Mouse (Mus musculus) megakaryocyte-erythroid progenitor cell, adult 5-6 weeks (primary cell): ENCODE results near the gene Hist1h2af. TPM values are rescaled to one million over a fixed set of nuclear protein-coding genes. Genes with fewer than 3 reads are reported as not detected.
"Not testable (repeated sequence)": the region's sequence is repeated elsewhere in the genome, so short reads cannot be mapped to it uniquely, and the experiment has no call there.

Experiments used
- ATAC-seq: replicated peaks from 2 replicates; pipeline ENCODE4 v1.8.0; 2016; ENCODE audit warnings: mild to moderate bottlenecking, inconsistent platforms; ENCODE audit not compliant: severe bottlenecking, poor library complexity, low FRiP score, low TSS enrichment
- total RNA-seq, 2 experiments: library from RNA; stranded (forward) in 1 of 2; stranded (reverse) in 1 of 2; fragments of 200-1000, 215-1000 nt in 1 of 2; fragments of >200 nt in 1 of 2; fragmentation: Nextera tagmentation in 1 of 2; gene quantifications; 2 replicates each; pipeline ENCODE4 v1.2.3; 2014 to 2017

Gene Hist1h2af
- total RNA-seq, 2 experiments from 2014 or later: 66.5 to 1,759 TPM

DNA sequence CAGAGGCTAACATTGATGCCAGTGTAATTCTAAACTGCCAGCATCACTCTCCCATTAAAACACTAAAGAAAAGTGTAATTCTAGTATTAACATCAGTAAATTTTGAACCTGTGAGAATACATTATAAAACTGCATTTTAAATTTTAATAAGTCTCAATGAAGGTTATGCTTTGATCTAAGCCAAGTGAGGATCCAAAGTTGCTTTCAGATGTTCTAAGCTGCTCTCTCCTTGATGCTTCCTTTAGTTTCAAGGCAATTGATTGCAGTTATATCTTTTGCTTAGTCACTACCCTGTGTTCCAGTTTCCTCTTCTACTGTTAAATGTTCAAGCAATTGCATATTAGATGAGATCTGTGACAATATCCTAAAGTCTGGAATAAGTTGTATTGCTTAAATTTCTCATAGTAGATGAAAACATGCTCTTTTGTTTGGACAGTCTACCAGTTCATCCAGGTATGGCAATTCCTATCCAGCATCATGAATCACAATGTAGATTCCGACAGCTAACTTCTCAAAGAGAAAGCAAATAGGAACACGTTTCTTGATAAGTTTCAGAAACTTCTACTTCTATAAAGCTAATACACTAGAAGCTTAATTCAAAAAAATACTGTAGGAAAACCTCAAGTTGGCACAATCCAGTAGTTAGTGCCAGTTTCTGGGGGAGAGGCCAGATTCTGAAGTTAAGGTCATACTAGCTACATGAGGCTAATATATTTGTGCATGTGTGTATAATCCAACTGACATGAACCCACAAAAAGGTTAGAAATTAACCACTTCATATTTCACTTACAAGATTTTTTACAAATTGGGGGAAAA is 38.7 kb downstream of the Hist1h2af start:
- no peak for ATAC-seq

DNA sequence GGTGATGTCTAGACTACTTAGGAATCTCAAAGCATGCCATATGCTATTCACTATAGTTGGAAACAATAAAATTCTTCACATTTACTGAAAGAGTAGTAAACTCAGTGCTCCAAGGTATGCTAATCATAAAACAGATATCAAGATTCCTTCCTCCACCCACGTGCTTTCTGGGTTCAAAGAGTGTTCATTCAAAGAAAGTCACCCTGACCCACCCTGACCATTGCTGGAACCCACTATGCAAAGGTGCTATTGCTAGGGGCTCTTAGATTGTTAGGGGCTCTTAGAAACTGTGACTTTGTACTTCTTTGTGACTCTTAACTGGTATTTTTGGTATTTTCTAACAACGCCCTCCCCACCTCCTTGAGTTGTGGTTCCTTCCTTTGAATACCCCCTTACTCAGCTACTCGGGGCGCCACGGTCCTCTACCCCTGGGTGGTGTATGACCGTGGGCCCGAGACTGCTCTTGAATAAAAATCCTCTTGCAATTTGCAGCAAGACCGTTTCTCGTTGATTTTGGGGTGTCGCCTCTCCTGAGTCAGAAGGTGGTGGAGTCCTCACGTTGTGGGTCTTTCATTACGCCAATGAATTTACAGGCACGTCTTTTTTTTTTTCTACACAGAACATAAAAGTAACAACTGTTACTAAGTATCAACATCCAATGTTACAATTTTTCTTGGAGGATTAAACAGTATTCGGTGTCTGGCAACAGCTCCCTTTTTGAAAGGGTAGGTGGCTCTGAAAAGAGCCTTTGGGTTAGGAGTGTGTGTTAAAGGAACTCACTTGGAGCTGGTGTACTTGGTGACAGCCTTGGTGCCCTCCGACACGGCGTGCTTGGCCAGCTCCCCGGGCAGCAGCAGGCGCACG is 39.6 kb downstream of the Hist1h2af start:
- ATAC-seq: not testable (repeated sequence)

DNA sequence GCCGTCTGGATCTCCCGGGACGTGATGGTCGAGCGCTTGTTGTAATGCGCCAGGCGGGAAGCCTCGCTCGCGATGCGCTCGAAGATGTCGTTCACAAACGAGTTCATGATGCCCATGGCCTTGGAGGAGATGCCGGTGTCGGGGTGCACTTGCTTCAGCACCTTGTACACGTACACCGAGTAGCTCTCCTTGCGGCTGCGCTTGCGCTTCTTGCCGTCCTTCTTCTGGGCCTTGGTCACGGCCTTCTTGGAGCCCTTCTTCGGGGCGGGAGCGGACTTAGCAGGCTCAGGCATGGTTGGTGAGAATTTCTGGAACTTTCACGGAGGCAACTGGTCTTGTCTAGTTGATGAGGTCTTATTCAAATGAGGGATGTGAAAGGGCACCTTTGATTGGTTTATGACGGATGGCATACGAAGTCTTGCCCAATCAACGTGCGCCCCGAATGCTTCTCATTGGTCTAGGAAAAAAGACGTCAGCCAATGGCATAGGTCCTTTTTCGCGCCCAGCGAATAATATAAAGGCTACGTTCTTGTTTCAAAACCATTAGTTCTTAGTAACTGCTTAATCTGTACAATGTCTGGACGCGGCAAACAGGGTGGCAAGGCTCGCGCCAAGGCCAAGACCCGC is 40.3 kb downstream of the Hist1h2af start, which contains the start of the genes Hist1h2bf and Hist1h2ad:
Hist1h2bf (minus strand) TSS at position 299 of the 627 bp plus-strand sequence.
Hist1h2ad (plus strand) TSS at position 484 of the 627 bp plus-strand sequence.
- ATAC-seq: peak; percentile 70

DNA sequence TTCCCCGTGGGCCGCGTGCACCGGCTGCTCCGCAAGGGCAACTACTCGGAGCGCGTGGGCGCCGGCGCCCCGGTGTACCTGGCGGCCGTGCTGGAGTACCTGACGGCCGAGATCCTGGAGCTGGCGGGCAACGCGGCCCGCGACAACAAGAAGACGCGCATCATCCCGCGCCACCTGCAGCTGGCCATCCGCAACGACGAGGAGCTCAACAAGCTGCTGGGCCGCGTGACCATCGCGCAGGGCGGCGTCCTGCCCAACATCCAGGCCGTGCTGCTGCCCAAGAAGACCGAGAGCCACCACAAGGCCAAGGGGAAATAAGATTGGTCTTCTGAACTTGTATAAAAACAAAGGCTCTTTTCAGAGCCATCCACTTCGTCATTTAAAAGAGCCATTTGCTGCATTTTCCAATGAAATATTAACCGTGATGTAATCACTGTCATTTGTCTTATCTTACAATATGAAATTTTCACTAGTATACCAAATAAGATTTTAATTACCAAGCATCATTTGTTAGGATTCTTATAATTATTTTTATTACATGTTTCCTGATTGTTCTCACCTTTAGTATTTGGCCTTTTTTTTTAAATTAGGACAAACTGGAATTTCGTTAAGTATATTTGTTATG is 41.0 kb downstream of the Hist1h2af start:
- ATAC-seq: not testable (repeated sequence)

DNA sequence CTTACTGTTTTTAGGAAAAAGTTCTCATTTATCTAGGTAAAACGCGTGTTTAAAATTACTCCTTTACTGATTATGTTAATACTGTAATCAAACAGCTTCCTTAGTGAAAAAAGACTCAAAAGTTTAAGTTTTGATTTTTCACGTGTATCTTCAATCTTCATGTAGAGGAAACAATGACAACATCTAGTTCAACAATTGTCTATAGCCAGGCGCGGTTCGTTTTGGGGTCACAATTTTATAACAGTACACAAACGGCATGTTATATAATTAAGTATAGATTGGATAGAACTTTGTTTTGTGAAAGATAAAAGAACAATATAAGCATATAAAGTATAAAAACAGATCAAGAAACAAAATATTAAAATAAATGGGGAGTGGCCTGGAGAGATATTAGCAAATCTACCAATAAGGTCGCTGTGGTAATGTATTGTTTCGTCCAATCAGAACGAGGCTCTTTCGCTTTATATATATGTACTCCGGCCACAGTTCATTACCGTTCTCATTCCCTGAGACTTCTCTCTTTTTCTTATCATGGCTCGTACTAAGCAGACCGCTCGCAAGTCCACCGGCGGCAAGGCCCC is 41.7 kb downstream of the Hist1h2af start, which contains the start of gene Hist1h3d:
Hist1h3d (plus strand) TSS at position 493 of the 581 bp plus-strand sequence.
- ATAC-seq: peak; percentile 48

DNA sequence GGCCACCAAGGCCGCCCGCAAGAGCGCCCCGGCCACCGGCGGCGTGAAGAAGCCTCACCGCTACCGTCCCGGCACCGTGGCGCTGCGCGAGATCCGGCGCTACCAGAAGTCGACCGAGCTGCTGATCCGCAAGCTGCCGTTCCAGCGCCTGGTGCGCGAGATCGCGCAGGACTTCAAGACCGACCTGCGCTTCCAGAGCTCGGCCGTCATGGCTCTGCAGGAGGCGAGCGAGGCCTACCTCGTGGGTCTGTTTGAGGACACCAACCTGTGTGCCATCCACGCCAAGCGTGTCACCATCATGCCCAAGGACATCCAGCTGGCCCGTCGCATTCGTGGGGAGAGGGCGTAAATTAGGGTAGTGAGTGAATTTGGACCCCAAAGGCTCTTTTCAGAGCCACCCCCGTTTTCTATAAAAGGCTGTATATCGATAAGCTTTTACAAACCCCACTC is 42.2 kb downstream of the Hist1h2af start:
- ATAC-seq: not testable (repeated sequence)

DNA sequence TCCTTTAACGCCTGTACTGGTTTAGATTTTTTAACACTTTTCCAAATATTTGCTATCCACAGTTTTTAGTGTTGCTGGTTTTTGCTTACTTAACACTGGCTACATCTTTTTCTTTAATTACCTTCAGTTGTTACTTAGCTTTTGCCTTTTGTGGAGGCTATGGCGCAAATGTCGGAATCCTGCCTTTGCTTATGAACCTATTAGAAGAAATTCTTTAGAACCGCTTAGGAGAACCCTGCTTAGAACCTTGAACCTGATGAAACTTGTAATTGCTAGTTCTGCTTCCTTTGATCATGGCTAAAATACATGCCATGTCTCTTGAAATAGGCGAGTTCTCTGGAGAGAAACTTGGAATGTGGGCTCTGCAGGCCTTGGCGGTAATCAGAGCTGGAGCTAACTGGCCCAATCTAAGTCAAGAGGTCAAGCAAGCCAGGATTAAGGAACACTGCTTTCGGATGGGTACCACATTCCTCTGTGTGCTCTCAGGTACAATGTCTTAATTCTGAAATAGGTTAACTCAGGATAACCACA is 42.7 kb downstream of the Hist1h2af start:
- ATAC-seq: no peak

DNA sequence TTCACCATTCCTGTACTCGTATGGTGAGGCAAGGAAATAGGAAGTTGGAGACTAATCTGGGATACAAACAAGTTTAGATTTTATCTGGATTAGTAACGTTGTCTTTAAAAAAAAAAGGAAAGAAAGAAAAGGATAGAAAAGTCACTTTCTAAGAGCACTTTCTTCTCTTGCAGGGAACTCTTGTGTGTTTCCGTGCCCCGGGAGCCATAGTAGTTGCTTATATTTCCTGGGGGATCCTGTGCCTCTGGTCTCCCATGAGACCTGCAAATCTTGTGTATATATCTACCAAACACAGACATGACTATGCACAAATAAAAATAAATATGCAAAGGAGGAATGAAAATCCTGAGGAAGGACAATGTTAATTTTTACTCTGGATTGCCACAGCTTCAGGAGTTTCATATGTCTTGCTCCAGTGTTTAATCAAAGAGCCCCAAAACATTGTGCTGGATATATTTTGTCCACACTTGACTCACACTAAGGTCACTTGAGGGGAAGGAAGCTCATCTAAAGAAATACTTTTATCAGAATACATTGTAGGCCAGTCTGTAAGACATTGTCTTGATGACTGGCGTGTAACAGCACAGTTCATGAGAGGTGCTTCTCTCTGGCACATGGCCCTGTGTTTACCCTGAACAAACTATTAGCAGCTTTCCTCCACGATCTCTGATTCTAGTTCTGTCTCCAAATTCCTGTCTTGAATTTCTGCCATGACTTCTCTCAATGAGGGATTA is 43.4 kb downstream of the Hist1h2af start:
- ATAC-seq: no peak

DNA sequence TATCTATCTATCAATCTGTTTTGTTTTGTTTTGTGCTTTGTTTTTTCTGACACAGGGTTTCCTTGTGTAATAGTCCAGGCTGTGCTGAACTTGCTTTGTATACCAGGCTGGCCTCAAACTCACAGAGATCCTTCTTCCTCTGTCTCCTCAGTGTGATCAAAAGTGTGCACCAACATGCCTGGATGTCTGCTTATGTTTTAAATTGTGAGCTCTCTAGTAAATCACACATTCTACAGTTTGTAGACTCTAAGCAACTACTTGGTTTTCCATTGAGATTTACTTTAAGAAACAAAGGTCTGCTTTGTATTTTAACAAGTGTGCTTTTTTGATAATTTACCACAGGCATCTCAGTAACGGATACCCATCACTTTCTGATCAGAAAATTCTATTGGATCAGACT is 44.1 kb downstream of the Hist1h2af start:
- no peak for ATAC-seq

DNA sequence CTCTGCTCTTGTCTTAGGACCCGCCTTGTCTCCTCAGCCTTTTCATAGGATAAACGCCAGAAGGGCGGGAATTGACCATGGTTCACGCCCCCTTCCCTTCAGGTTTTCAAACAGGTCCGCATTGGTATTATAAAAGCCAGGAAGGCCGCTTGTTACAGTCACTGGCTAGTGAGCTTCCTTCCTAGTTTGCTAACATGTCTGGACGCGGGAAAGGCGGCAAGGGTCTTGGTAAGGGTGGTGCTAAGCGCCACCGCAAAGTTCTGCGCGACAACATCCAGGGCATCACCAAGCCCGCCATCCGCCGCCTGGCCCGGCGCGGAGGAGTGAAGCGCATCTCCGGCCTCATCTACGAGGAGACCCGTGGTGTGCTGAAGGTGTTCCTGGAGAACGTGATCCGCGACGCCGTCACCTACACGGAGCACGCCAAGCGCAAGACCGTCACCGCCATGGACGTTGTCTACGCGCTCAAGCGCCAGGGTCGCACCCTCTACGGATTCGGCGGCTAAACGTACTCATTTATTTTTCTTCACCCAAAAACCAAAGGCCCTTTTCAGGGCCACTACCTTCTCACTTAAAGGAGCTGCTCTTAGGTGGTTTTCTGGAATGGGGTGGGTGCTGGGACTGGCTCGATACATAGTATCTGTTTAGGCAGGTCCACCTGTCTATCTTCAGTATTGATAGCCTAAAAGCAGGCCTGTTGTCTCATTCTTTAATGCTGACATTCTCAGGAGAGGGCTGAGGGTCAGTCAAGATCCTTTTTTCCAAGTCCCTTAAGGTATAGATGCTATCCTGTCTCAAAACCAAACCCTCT is 47.9 kb downstream of the Hist1h2af start, which contains the start of gene Hist1h4d:
Hist1h4d (plus strand) TSS at position 191 of the 811 bp plus-strand sequence.
- peak; percentile 67 for ATAC-seq

DNA sequence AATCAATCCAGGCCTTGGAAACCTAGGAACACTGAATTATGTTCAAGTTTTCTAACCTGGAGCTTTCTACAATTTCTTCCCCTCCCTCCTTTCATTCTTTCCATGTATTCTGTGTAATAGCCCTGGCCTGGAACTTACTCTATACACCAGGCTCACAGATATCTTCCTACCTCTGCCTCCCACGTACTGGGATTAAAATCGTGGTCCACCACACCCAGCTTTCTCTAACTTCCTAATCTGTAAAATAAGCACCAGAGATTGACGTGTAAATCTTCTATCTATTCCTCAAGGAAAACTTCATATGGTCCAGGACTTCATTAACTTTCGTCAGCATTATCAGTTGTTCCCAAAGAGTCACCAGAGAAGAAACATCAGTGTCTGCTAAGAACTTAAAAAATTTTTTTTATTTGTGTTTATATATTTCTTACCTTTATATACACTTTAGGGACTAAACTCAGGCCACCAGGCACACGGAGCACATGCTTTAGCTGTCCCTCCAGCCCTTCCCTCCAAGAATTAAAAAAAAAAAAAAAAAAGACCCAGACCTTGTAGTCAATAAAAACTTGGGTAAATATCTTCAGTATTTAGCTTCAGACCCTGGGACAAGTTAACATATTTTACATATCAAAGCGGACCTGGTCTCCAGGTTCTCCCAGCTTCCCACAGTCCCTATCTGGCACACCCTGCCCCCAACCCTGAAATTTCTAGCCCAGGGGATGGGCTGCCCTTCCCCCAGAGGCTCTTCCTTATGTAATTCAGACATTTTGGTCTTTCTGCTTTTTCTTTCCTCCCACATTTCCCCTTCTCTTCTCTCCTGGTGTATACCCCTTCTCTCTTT is 48.7 kb downstream of the Hist1h2af start:
- ATAC-seq: peak; percentile 31

DNA sequence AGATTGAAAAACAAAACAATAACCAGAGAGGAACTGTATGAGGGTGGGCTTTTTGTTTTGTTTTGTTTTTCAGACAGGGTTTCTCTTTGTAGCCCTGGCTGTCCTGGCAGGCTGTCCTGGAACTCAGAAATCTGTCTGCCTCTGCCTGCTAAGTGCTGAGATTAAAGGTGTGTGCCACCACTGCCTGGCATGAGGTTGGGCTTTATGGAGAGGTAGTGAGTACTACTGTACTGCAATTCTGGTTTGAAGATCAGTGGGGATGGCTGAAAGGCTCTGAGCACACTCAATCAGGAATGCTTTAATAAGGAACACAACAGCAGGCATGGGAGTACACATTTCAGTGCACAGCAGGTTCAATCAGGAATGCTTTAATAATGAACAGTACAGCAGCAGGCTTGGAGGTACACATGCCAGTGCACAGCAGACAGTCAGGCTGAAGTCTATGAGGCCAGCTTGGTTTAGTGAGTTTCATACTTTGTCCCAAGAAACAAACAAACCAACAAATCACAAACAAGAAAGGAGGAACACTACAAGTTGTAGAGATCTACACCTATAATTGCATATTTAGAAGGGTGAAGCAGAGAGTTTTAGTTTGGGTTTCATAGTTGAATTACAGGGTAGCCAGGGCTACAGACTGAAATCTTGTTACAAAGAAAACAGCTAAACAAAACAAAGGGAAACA is 49.8 kb downstream of the Hist1h2af start:
- no peak for ATAC-seq
